Mouse (Mus musculus): Measurements from ENCODE around the gene Fgfr2. TPM values are rescaled to one million over a fixed set of nuclear protein-coding genes. Genes with fewer than 3 reads are reported as not detected.

The Fgfr2 gene
- polyA plus RNA-seq, 1 experiment = 3.0 TPM

DNA sequence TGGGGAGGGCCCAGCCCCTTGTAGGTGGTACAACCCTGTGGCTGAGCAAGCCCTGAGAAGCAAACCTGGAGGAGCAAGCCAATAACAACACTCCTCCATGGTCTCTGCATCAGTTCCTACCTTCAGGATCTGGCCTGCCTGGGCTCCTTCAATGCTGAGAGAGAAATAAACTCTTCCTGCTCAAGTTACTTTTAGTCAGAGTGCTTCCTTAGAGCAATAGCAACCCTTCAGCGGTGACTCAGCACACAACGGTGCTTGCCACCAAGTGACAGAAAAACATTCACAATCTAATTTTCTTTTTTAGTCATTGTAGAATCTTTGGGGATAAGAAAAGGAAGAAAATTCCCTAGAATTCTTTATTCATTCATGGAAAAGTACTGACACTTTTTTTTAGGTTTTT, 1446.0 kb downstream of the Fgfr2 start:
- Histone ChIP-seq H3K4me1 (ENCODE audit: control insufficient read depth, insufficient read depth, low read length) (no peaks in the 10 kb centered on the region), H3K36me3 (ENCODE audit: control insufficient read depth, insufficient read depth, low read length) (no peaks in the 10 kb centered on the region), H3K27me3 (ENCODE audit: control insufficient read depth, insufficient read depth, low read length) (no peaks in the 10 kb centered on the region), H3K27ac (ENCODE audit: control insufficient read depth, insufficient read depth, low read depth, low read length) (no peak overlapping the region), H3K4me3 (ENCODE audit: control insufficient read depth, low read depth, low read length) (no peak overlapping the region)
- TF ChIP-seq CTCF (IDR thresholded peaks at IDR 0.05; ENCODE audit: control insufficient read depth, insufficient read depth, insufficient replicate concordance, low read depth, low read length) = no peak
- TF ChIP-seq POLR2A (IDR thresholded peaks at IDR 0.05; ENCODE audit: control insufficient read depth, low read depth, low read length) = no peak

DNA sequence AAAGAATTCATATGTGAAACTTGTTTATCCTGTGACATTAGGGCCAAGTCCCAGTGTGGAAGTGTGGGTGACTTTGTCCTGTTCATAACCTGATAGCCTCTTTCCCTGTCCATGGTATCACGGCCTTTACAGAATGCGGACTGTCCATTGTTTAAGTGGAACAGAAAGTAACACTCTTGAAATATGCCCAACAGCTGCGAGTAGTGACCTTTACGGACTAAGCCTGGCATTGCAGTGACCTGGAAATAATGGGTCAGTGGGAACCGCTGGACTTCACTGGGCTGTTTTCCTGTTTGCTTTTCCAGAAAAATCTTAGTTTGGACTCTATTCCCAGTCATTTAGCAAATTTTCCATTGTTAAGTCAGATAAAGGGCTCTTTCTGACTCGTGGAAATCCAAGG, 1452.6 kb downstream of the Fgfr2 start:
- no peaks in the 10 kb centered on the region for H3K4me1 ChIP-seq (ENCODE audit: control insufficient read depth, insufficient read depth, low read length)
- no peaks in the 10 kb centered on the region for H3K27me3 ChIP-seq (ENCODE audit: control insufficient read depth, insufficient read depth, low read length)
- TF ChIP-seq CTCF (IDR thresholded peaks at IDR 0.05; ENCODE audit: control insufficient read depth, insufficient read depth, insufficient replicate concordance, low read depth, low read length) = no peak
- no peak for TF ChIP-seq POLR2A (IDR thresholded peaks at IDR 0.05; ENCODE audit: control insufficient read depth, low read depth, low read length)
- H3K27ac ChIP-seq (ENCODE audit: control insufficient read depth, insufficient read depth, low read depth, low read length) = no peak overlapping the region
- no peaks in the 10 kb centered on the region for H3K36me3 ChIP-seq (ENCODE audit: control insufficient read depth, insufficient read depth, low read length)
- H3K4me3 ChIP-seq (ENCODE audit: control insufficient read depth, low read depth, low read length) = no peak overlapping the region

DNA sequence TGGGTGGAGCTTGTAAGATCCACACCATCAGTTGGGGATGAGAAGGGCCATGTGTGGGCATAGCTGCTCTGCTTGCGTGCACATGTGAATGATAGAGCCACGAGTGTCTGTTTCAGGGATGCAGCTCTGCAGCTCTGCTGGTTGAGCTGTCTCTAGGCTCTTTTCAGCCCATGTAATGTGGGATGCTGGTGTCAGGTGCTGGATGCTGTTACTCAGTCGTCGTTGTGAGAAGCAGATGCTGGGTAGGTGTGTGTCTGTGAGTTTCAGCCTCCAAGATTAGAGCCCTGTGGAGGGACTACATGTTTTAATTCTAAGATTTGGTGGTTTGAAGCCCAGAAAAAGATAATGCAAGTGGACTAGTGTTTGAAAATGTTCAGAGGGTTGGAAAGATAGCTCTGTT, 1453.8 kb downstream of the Fgfr2 start:
- no peaks in the 10 kb centered on the region for H3K27me3 ChIP-seq (ENCODE audit: control insufficient read depth, insufficient read depth, low read length)
- TF ChIP-seq POLR2A (IDR thresholded peaks at IDR 0.05; ENCODE audit: control insufficient read depth, low read depth, low read length) = no peak
- TF ChIP-seq CTCF (IDR thresholded peaks at IDR 0.05; ENCODE audit: control insufficient read depth, insufficient read depth, insufficient replicate concordance, low read depth, low read length) = no peak
- no peak overlapping the region for H3K4me3 ChIP-seq (ENCODE audit: control insufficient read depth, low read depth, low read length)
- no peak overlapping the region for H3K27ac ChIP-seq (ENCODE audit: control insufficient read depth, insufficient read depth, low read depth, low read length)
- no peaks in the 10 kb centered on the region for H3K4me1 ChIP-seq (ENCODE audit: control insufficient read depth, insufficient read depth, low read length)
- no peaks in the 10 kb centered on the region for H3K36me3 ChIP-seq (ENCODE audit: control insufficient read depth, insufficient read depth, low read length)

DNA sequence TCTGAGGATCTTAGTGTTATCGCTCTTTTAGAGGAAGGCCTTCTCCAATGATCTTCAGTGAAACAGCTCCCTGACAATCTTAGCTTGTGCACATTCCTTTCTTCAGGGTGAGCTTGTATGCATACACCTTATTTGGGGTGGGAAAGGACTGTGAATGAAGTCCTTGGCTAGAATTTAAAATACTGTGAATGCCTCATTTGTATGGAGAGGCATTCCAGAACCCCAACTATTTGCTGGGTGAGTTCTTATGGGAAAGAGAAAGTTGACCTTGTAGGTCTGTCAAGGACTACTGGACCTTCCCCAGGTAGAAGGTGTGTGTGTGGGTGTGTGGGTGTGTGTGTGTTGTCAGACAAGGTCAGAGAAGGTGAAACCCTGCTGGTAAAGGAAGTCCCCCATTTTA, 1462.4 kb downstream of the Fgfr2 start:
- Histone ChIP-seq H3K27ac (ENCODE audit: control insufficient read depth, insufficient read depth, low read depth, low read length) (no peak overlapping the region), H3K4me1 (ENCODE audit: control insufficient read depth, insufficient read depth, low read length) (no peaks in the 10 kb centered on the region), H3K36me3 (ENCODE audit: control insufficient read depth, insufficient read depth, low read length) (no peaks in the 10 kb centered on the region), H3K4me3 (ENCODE audit: control insufficient read depth, low read depth, low read length) (no peak overlapping the region), H3K27me3 (ENCODE audit: control insufficient read depth, insufficient read depth, low read length) (no peaks in the 10 kb centered on the region)
- TF ChIP-seq POLR2A (IDR thresholded peaks at IDR 0.05; ENCODE audit: control insufficient read depth, low read depth, low read length) (no peak), CTCF (IDR thresholded peaks at IDR 0.05; ENCODE audit: control insufficient read depth, insufficient read depth, insufficient replicate concordance, low read depth, low read length) (no peak)

DNA sequence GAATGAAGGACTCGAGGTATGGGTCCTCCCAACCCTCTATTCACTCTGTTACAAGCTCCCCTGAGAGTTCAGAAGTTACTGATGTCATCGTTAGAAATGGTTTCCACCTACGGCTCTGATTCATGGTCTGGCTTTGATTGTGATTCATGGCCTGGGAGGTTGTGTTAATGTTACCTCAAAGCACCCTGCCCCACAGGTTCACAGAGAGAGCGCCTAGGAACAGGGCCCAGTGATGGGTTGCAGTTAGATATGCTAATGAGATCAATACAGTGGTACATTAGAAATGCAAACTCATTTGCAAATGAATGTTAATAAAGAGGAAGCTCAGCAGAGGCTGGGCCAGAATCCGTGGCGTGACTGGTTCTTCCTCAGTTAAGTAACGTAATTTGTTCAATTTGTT, 1467.1 kb downstream of the Fgfr2 start:
- no peaks in the 10 kb centered on the region for H3K36me3 ChIP-seq (ENCODE audit: control insufficient read depth, insufficient read depth, low read length)
- no peak overlapping the region for H3K27ac ChIP-seq (ENCODE audit: control insufficient read depth, insufficient read depth, low read depth, low read length)
- H3K27me3 ChIP-seq (ENCODE audit: control insufficient read depth, insufficient read depth, low read length) = no peaks in the 10 kb centered on the region
- no peaks in the 10 kb centered on the region for H3K4me1 ChIP-seq (ENCODE audit: control insufficient read depth, insufficient read depth, low read length)
- TF ChIP-seq CTCF (IDR thresholded peaks at IDR 0.05; ENCODE audit: control insufficient read depth, insufficient read depth, insufficient replicate concordance, low read depth, low read length) = no peak
- TF ChIP-seq POLR2A (IDR thresholded peaks at IDR 0.05; ENCODE audit: control insufficient read depth, low read depth, low read length) = no peak
- no peak overlapping the region for H3K4me3 ChIP-seq (ENCODE audit: control insufficient read depth, low read depth, low read length)

DNA sequence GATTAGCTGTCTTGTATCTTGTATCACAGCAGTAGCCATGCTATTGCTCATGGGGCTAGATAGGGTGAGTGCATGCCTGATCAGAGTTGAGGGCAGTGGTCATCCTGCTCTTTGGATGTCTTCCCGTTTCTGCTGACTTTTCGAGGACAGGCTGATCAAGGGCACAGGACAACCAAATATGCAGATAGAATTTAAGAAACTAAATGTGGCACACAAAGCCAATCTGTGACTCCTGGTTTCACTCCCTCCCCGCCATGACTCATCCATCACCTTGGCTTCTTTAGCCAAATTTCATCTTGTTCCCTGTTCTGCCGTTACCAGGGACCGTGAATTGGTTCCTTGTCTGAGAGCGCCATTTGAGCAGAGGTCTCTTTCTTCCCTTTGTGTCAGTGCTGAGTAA, 1469.7 kb downstream of the Fgfr2 start:
- no peaks in the 10 kb centered on the region for H3K27me3 ChIP-seq (ENCODE audit: control insufficient read depth, insufficient read depth, low read length)
- TF ChIP-seq POLR2A (IDR thresholded peaks at IDR 0.05; ENCODE audit: control insufficient read depth, low read depth, low read length) (no peak), CTCF (IDR thresholded peaks at IDR 0.05; ENCODE audit: control insufficient read depth, insufficient read depth, insufficient replicate concordance, low read depth, low read length) (no peak)
- no peak overlapping the region for H3K4me3 ChIP-seq (ENCODE audit: control insufficient read depth, low read depth, low read length)

DNA sequence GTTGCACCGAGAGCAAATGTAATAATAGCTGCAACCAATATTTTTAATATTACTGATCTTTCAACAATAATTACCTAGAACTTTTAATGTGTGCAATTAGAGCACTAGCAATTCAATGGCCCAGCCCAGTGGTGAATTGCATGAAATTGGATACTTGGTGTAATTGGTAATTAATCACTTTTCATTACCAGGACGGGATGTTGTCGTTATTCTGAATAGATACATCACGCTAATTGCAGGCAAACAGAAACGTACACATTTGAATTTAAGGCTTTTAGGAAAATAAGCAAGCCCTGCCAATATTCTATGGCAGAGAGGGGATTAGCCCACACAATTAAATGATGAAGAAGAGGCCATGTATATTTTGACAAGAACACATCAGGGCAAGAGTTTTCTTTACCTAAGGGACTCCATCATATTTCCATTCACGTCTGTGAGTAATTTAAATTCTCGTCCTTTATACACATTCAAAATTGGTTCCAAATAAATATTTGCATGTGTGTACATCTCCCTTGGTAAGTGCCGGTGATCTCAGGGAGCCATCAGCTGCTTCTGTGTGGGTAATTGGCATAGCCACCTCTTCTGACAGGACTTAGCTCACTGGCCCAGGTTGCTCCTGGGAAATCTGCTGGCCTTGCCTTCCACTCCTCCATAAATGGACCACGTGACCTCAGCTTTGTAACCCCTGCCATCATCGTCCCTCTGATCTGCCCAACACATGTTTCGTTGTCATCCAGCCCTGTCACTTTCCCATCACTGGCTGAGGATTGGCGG, 1471.0 kb downstream of the Fgfr2 start:
- TF ChIP-seq POLR2A (IDR thresholded peaks at IDR 0.05; ENCODE audit: control insufficient read depth, low read depth, low read length) = no peak
- no peak for TF ChIP-seq CTCF (IDR thresholded peaks at IDR 0.05; ENCODE audit: control insufficient read depth, insufficient read depth, insufficient replicate concordance, low read depth, low read length)
- H3K4me1 ChIP-seq (ENCODE audit: control insufficient read depth, insufficient read depth, low read length) = no peaks in the 10 kb centered on the region
- H3K27ac ChIP-seq (ENCODE audit: control insufficient read depth, insufficient read depth, low read depth, low read length) = no peak overlapping the region
- H3K4me3 ChIP-seq (ENCODE audit: control insufficient read depth, low read depth, low read length) = no peak overlapping the region
- no peaks in the 10 kb centered on the region for H3K27me3 ChIP-seq (ENCODE audit: control insufficient read depth, insufficient read depth, low read length)
- no peaks in the 10 kb centered on the region for H3K36me3 ChIP-seq (ENCODE audit: control insufficient read depth, insufficient read depth, low read length)

More for the DNA sequence above, 1469.7 kb downstream of the Fgfr2 start:
- Histone ChIP-seq H3K4me1 (ENCODE audit: control insufficient read depth, insufficient read depth, low read length) (no peaks in the 10 kb centered on the region), H3K36me3 (ENCODE audit: control insufficient read depth, insufficient read depth, low read length) (no peaks in the 10 kb centered on the region), H3K27ac (ENCODE audit: control insufficient read depth, insufficient read depth, low read depth, low read length) (no peak overlapping the region)
